Mouse (Mus musculus) neural tube, embryonic 11.5 days (tissue): Measurements from ENCODE around the gene Gm10153. TPM values are rescaled to one million over a fixed set of nuclear protein-coding genes. Genes with fewer than 3 reads are reported as not detected.
"Not testable (repeated sequence)": the region's sequence is repeated elsewhere in the genome, so short reads cannot be mapped to it uniquely, and the experiment has no call there.

Source experiments
- ATAC-seq: fragments of 200-750 bp; cut with Nextera tagmentation; 2 replicates; pipeline ENCODE4 v1.8.0; 2017; ENCODE audit warnings: moderate number of reproducible peaks, mild to moderate bottlenecking, moderate TSS enrichment, moderate library complexity; ENCODE audit not compliant: insufficient read depth, low FRiP score, low TSS enrichment
- DNase-seq: peaks from one replicate; pipeline ENCODE4 v3.0.0-alpha.2; 2015; ENCODE audit warnings: low spot score
- H3K27ac ChIP-seq: fragments of 300-500 bp; sonication (generic); 2 replicates; pipeline ENCODE4 v1.5.1; 2014; ENCODE audit warnings: low read depth, mild to moderate bottlenecking, low read length
- H3K27me3 ChIP-seq: fragments of 300-500 bp; sonication (generic); 2 replicates; pipeline ENCODE4 v1.6.1; 2014; ENCODE audit warnings: mild to moderate bottlenecking, low read length, mixed read lengths; ENCODE audit not compliant: control insufficient read depth, insufficient read depth
- H3K36me3 ChIP-seq: fragments of 300-500 bp; sonication (generic); 2 replicates; pipeline ENCODE4 v1.6.1; 2014; ENCODE audit warnings: mild to moderate bottlenecking, low read length, moderate library complexity, mixed read lengths; ENCODE audit not compliant: control insufficient read depth, insufficient read depth
- H3K4me1 ChIP-seq: fragments of 300-500 bp; sonication (generic); 2 replicates; pipeline ENCODE4 v1.6.1; 2014; ENCODE audit warnings: low read length, mixed read lengths; ENCODE audit not compliant: control insufficient read depth, insufficient read depth
- H3K4me2 ChIP-seq: fragments of 300-500 bp; sonication (generic); 2 replicates; pipeline ENCODE4 v1.6.1; 2014; ENCODE audit warnings: low read depth, mild to moderate bottlenecking, moderate library complexity
- H3K4me3 ChIP-seq: fragments of 300-500 bp; sonication (generic); 2 replicates; pipeline ENCODE4 v1.5.1; 2014; ENCODE audit warnings: low read depth, low read length
- H3K9ac ChIP-seq: fragments of 300-500 bp; sonication (generic); 2 replicates; pipeline ENCODE4 v1.6.1; 2014; ENCODE audit warnings: mild to moderate bottlenecking, low read length
- H3K9me3 ChIP-seq: fragments of 300-500 bp; sonication (generic); 2 replicates; pipeline ENCODE4 v1.6.1; 2016; ENCODE audit warnings: low read length; ENCODE audit not compliant: control insufficient read depth
- WGBS: fragments of 180-500 bp; shearing (Covaris S2); extraction: QIAGEN DNeasy Blood & Tissue Kit; methylation state at CpG from one replicate; pipeline ENCODE4 v1.1.7; 2014; 5-methylcytosine and 5-hydroxymethylcytosine counted together
- polyA plus RNA-seq: library from polyadenylated mRNA; unstranded; fragments of >200 nt; fragmentation: Nextera tagmentation; extraction: Ambion mirVana; gene quantifications from 2 replicates; pipeline ENCODE4 v1.2.1, GENCODE M21; 2014

Gene Gm10153
- polyA plus RNA-seq, 1 experiment from 2014 or later, result not detected

DNA sequence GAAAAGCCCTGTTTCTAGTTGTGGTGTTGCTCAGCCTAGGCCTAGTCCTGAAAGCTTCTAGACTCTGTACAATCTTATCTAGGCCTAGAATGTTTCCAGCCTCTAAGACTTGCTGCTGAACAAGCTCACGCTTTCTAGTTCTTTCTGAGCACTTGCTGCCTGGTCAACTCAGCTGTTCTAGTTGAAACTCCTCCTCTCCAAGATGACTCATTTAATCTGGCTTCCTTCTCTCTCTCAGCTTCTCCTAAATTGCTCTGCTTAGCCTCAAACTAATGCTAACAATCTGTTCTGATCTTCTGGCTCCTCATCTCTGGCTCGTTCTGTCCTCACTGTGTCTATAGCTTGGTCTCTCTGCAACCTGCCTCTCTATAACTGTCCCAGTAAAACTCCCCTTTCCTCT lies 8.6 kb upstream of the Gm10153 start:
- WGBS, result 77% methylated on average over 2 of the region's 2 CpGs
- no peak for ATAC-seq
- no peak overlapping the region for H3K4me3 ChIP-seq

DNA sequence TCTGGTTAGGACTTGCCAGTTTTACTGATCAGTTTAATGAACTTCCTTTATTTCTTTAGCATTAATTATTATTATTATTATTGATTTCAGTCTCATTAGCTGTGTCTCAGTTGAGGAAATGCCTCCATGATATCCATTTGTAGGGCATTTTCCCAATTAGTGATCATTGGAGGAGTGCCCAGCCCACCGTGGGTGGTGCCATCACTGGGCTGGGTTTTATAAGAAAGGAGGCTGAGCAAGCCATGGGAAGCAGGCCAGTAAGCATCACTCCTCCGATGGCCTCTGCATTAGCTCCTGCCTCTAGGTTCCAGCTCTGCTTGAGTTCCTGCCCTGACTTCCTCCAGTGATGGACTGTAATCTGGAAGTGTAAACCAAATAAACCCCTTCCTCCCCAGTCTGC lies 2.0 kb downstream of the Gm10153 start:
- H3K4me2 ChIP-seq, result no peak overlapping the region
- no peaks in the 10 kb centered on the region for H3K9me3 ChIP-seq
- 79% methylated on average over 2 of the region's 2 CpGs for WGBS
- H3K27me3 ChIP-seq, result no peaks in the 10 kb centered on the region
- H3K4me3 ChIP-seq, result no peak overlapping the region
- ATAC-seq, result no peak
- no peak for DNase-seq
- no peaks in the 10 kb centered on the region for H3K36me3 ChIP-seq
- H3K9ac ChIP-seq, result no peak overlapping the region
- no peak overlapping the region for H3K27ac ChIP-seq
- no peaks in the 10 kb centered on the region for H3K4me1 ChIP-seq

More for the DNA sequence above, 8.6 kb upstream of the Gm10153 start:
- Histone ChIP-seq H3K4me2 (no peak overlapping the region), H3K36me3 (no peaks in the 10 kb centered on the region), H3K4me1 (no peaks in the 10 kb centered on the region), H3K27me3 (no peaks in the 10 kb centered on the region), H3K9ac (no peak overlapping the region), H3K9me3 (no peaks in the 10 kb centered on the region), H3K27ac (no peak overlapping the region)
- no peak for DNase-seq

DNA sequence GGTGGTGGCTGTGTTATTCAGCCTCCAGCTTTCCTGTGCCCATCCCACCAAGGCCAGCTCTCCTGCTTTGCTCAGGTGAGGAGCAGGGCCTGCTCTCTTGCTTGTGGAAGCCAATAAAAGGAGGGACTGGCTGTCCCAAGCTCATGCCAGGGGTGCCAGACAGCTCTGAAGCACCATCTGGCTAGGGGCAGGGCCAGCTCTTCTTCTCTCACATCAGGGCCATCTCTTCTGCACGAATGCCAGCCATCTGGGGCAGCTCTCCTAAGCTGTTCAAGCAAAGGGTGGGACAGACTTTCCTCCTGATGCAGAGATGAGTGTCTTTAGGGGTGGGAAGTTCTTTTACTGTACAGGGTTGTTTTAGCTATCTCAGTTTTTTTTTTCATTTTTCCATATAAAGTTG lies 9.2 kb downstream of the Gm10153 start:
- H3K27me3 ChIP-seq, result no peaks in the 10 kb centered on the region
- H3K9ac ChIP-seq, result no peak overlapping the region
- H3K4me3 ChIP-seq, result no peak overlapping the region
- H3K4me1 ChIP-seq, result no peaks in the 10 kb centered on the region
- no peak overlapping the region for H3K4me2 ChIP-seq
- 53% methylated on average over 1 of the region's 1 CpGs for WGBS
- no peaks in the 10 kb centered on the region for H3K9me3 ChIP-seq
- no peaks in the 10 kb centered on the region for H3K36me3 ChIP-seq
- DNase-seq (no peak), ATAC-seq (no peak)
- H3K27ac ChIP-seq, result no peak overlapping the region

DNA sequence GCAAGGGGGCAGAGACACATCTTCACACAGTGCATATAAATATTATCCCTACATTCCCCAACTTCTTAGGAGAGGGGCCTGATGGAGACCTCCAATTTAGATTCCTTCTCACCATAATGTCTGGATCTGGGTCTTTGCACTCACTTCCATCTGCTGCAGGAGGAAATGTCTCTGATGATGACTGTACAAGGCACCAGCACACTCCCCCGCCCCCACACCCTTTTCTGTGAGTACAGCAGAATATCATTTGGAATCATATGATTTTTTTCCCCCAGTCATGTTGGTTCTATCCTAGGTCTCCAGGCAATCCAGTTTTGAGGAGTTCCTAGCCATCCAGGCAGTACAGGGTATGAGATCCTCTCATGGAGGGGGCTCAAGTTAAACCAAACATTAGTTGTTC lies 11.5 kb downstream of the Gm10153 start:
- DNase-seq (no peak), ATAC-seq (no peak)
- Histone ChIP-seq H3K9me3 (no peaks in the 10 kb centered on the region), H3K4me2 (no peak overlapping the region), H3K36me3 (no peaks in the 10 kb centered on the region), H3K27me3 (no peaks in the 10 kb centered on the region), H3K4me1 (no peaks in the 10 kb centered on the region), H3K27ac (no peak overlapping the region), H3K4me3 (no peak overlapping the region), H3K9ac (no peak overlapping the region)
- WGBS, result 89% methylated on average over 1 of the region's 1 CpGs

DNA sequence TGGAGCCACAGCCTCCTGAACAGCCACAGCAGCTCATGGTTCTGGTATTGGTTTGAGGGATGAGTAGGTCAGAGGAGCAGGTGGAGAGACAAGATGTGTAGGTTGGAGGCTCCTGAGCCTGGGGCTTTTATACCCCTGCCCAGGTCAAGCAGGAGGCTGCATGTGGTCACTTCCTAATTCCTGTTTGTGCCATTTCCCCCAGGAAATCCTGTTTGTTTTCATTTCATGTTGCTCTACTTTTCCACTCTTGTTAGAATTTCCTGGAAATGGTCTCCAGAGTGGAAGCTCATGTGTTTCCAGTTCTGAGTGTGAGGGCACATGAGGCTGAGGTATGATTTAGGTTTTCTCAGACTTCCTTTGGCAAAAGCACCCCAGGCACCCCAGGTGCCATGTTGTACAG lies 14.3 kb downstream of the Gm10153 start, which contains the start of gene Krtap5-2:
Gene Krtap5-2, minus strand, starts transcription at position 101 of the 400 bp plus-strand sequence.
- not testable (repeated sequence) for H3K36me3 ChIP-seq, H3K9me3 ChIP-seq

DNA sequence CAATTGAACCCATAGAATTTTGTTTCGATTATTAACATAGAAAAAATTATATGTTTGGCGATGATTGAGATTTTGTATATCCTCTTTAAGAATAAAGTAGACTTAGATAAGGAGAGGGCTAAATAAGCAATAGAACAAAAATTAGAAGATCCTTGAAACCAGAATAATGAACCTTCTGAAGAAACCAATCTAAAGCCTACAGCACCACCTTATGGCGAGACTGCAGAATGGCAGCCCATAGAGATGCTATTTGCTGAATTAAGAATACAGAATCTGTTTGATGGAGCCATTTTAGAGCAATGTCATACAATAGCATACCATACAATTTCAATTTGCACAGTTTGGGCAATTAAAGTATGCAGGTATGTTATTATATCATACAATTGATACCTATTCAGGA lies 20.4 kb downstream of the Gm10153 start:
- ATAC-seq, result no peak
- DNase-seq, result peak; percentile 18
- H3K4me3 ChIP-seq, result no peak overlapping the region
- no peaks in the 10 kb centered on the region for H3K36me3 ChIP-seq
- no peak overlapping the region for H3K27ac ChIP-seq
- H3K4me1 ChIP-seq, result no peaks in the 10 kb centered on the region
- 44% methylated on average over 3 of the region's 3 CpGs for WGBS
- no peaks in the 10 kb centered on the region for H3K27me3 ChIP-seq
- no peak overlapping the region for H3K9ac ChIP-seq
- no peak overlapping the region for H3K4me2 ChIP-seq
- H3K9me3 ChIP-seq, result no peaks in the 10 kb centered on the region

More for the DNA sequence above, 14.3 kb downstream of the Gm10153 start, which contains the start of gene Krtap5-2:
- H3K4me3 ChIP-seq, ATAC-seq, H3K4me2 ChIP-seq, H3K27ac ChIP-seq, DNase-seq, H3K4me1 ChIP-seq, H3K9ac ChIP-seq, H3K27me3 ChIP-seq: not testable (repeated sequence)

DNA sequence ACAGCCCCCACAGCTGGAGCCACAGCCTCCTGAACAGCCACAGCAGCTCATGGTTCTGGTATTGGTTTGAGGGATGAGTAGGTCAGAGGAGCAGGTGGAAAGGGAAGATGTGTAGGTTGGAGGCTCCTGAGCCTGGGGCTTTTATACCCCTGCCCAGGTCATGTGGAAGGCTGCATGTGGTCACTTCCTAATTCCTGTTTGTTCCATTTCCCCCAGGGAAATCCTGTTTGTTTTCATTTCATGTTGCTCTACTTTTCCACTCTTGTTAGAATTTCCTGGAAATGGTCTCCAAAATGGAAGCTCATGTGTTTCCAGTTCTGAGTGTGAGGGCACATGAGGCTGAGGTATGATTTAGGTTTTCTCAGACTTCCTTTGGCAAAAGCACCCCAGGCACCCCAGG lies 24.6 kb downstream of the Gm10153 start, which contains the start of gene Gm4553:
Gene Gm4553, minus strand, starts transcription at position 101 of the 400 bp plus-strand sequence.
- H3K4me3 ChIP-seq, H3K4me2 ChIP-seq, ATAC-seq, H3K9me3 ChIP-seq, H3K36me3 ChIP-seq, H3K27me3 ChIP-seq, H3K27ac ChIP-seq, DNase-seq, H3K9ac ChIP-seq, H3K4me1 ChIP-seq: not testable (repeated sequence)

DNA sequence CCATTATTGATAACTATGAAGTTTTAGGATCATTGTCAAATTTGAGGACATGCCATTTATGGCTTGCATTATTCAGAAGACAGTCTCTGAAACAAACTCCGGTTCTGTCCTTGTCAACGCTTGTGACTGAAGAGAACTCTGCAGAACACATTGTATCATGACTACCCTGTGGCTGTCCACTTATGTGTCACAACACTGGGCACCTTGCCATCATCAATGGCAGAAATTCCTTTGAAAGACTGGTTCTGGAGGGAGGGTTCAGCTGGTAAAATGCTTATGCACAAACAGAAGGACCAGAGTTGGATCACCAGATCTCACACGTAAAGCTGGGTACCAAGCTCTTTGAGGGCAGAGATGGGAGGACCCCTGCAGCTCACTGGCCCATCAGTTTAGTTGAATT lies 30.8 kb downstream of the Gm10153 start:
- WGBS, result 93% methylated on average over 3 of the region's 3 CpGs
- H3K36me3 ChIP-seq, result no peaks in the 10 kb centered on the region
- H3K4me3 ChIP-seq, result no peak overlapping the region
- no peaks in the 10 kb centered on the region for H3K4me1 ChIP-seq
- no peak for ATAC-seq
- no peaks in the 10 kb centered on the region for H3K27me3 ChIP-seq
- H3K9ac ChIP-seq, result no peak overlapping the region
- H3K4me2 ChIP-seq, result no peak overlapping the region
- no peaks in the 10 kb centered on the region for H3K9me3 ChIP-seq
- no peak overlapping the region for H3K27ac ChIP-seq
- no peak for DNase-seq

DNA sequence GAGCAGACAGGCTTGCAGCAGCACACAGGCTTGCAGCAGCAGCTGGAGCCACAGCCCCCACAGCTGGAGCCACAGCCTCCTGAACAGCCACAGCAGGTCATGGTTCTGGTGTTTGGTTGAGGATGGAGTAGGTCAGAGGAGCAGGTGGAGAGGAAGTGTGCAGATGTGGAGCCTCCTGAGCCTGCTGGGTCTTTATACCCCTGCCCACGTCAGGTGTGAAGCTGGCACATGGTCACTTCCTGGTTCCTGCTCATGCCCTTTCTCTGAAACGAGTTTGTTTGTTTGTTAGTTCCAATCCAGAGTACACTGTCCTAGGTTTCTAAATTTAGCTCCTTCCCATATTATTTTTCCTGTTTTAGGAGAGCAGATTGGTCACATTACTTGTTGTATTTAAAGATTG lies 33.2 kb downstream of the Gm10153 start, which contains the start of gene Gm29735:
Gene Gm29735, minus strand, starts transcription at position 101 of the 400 bp plus-strand sequence.
- not testable (repeated sequence) for H3K4me2 ChIP-seq, DNase-seq, ATAC-seq, H3K4me1 ChIP-seq, H3K4me3 ChIP-seq, H3K27ac ChIP-seq, H3K9ac ChIP-seq, H3K27me3 ChIP-seq, H3K9me3 ChIP-seq, H3K36me3 ChIP-seq
- 61% methylated on average over 2 of the region's 2 CpGs for WGBS
